Mouse (Mus musculus): Measurements from ENCODE around the gene Rfesd. TPM values are rescaled to one million over a fixed set of nuclear protein-coding genes. Genes with fewer than 3 reads are reported as not detected.

Rfesd gene
- total and polyA plus RNA-seq, 3 experiments: 4.4 to 14.9 (median 10.9) TPM

- Histone ChIP-seq H3K27ac (no peak overlapping the region), H3K4me3 (no peak overlapping the region), H3K79me2 (replicated peaks; ENCODE audit: control insufficient read depth, insufficient read depth, low read length) (no peaks in the 10 kb centered on the region), H3K36me3 (ENCODE audit: control insufficient read depth, insufficient read depth, low read length) (no peaks in the 10 kb centered on the region), H3K9ac (ENCODE audit: low read depth, low read length) (no peak overlapping the region), H3K4me1 (ENCODE audit: control insufficient read depth, insufficient read depth, low read length) (no peaks in the 10 kb centered on the region), H3K27me3 (ENCODE audit: control insufficient read depth, insufficient read depth, low read length) (no peaks in the 10 kb centered on the region)
- TF ChIP-seq POLR2A (IDR thresholded peaks at IDR 0.05; ENCODE audit: insufficient read depth, low read depth, low read length): no peak
- no peak for TF ChIP-seq EP300 (IDR thresholded peaks at IDR 0.05; ENCODE audit: insufficient read depth, low read depth, low read length)
- TF ChIP-seq CTCF (IDR thresholded peaks at IDR 0.05): no peak
- intact Hi-C loops (cut with DNase I): no loop called here
- no peak for DNase-seq
Observed at GRCm38 (mm10) chr13:76044971-76045370, 26.5 kb upstream of the Rfesd start.

DNA sequence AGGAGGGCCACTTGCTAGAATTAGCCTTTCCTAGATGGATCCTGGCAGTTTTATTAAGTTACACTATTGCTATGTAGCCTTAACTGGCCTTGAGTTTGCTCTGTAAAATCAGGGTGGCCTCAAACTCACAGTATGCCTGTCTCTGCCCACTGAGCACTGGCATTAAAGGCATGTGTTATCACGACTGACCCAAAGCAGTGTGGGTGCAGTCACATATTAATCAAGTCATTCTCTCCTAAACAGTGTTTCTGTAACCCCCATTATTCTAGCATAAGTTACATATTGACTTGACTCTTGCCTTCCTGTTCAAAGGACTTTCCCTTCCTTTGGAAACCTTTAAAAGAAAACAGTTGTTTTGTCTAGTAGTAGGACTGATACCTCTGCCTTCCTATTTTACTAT lies 23.9 kb upstream of the Rfesd start:
- Histone ChIP-seq H3K36me3 (ENCODE audit: control insufficient read depth, insufficient read depth, low read length) (no peaks in the 10 kb centered on the region), H3K79me2 (replicated peaks; ENCODE audit: control insufficient read depth, insufficient read depth, low read length) (no peaks in the 10 kb centered on the region), H3K9ac (ENCODE audit: low read depth, low read length) (no peak overlapping the region), H3K27ac (no peak overlapping the region), H3K4me3 (no peak overlapping the region), H3K4me1 (ENCODE audit: control insufficient read depth, insufficient read depth, low read length) (no peaks in the 10 kb centered on the region), H3K27me3 (ENCODE audit: control insufficient read depth, insufficient read depth, low read length) (no peaks in the 10 kb centered on the region)
- intact Hi-C loops (cut with DNase I): no loop called here
- 39% methylated on average over 1 of the region's 1 CpGs for WGBS
- TF ChIP-seq CTCF (IDR thresholded peaks at IDR 0.05) (no peak), EP300 (IDR thresholded peaks at IDR 0.05; ENCODE audit: insufficient read depth, low read depth, low read length) (no peak), POLR2A (IDR thresholded peaks at IDR 0.05; ENCODE audit: insufficient read depth, low read depth, low read length) (no peak)
- no peak for DNase-seq

- TF ChIP-seq EP300 (IDR thresholded peaks at IDR 0.05; ENCODE audit: insufficient read depth, low read depth, low read length) (no peak), POLR2A (IDR thresholded peaks at IDR 0.05; ENCODE audit: insufficient read depth, low read depth, low read length) (no peak), CTCF (IDR thresholded peaks at IDR 0.05) (no peak)
- intact Hi-C loops (cut with DNase I): loop anchor here (2.0 to 5.0 kb wide), 3 partner anchors 32 to 1162 kb away; partner anchors contain the start of gene Gpr150
- DNase-seq: peak in 1 of 2 experiments; percentile 21
Observed at GRCm38 (mm10) chr13:76024588-76024987, 6.1 kb upstream of the Rfesd start.

DNA sequence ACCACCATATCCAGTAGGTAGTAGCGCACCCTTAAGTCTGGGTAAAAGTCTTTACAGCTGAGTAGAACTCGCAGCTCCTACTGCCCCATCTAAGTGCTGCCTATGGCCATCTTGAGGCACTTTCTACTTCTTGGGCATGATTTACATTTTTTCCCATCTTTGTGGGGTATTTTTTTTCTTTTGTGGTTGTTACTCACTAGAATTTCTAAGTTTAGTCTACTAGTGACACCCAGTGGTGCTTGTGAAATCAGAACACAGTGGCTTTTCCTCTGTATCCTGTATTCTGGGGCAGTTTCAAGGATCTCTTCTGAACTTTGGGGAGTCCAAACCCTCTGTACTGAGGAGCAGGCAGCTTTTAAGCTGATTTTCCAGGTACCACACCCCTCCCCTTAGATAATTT lies 3.3 kb upstream of the Rfesd start:
- intact Hi-C loops (cut with DNase I): loop anchor here (5.0 kb wide), 2 partner anchors 794 to 1159 kb away; no protein-coding TSS in a partner anchor
- DNase-seq: no peak
- H3K9ac ChIP-seq (ENCODE audit: low read depth, low read length): no peak overlapping the region
- no peak overlapping the region for H3K4me3 ChIP-seq
- no peaks in the 10 kb centered on the region for H3K79me2 ChIP-seq (replicated peaks; ENCODE audit: control insufficient read depth, insufficient read depth, low read length)
- H3K4me1 ChIP-seq (ENCODE audit: control insufficient read depth, insufficient read depth, low read length): peaks cover 4% of the 10 kb centered on the region
- H3K27me3 ChIP-seq (ENCODE audit: control insufficient read depth, insufficient read depth, low read length): no peaks in the 10 kb centered on the region
- peaks cover 3% of the 10 kb centered on the region; the same call in 1 of the 2 replicates for H3K36me3 ChIP-seq (ENCODE audit: control insufficient read depth, insufficient read depth, low read length)
- H3K27ac ChIP-seq: no peak overlapping the region
- WGBS: 95% methylated on average over 2 of the region's 2 CpGs
- TF ChIP-seq POLR2A (IDR thresholded peaks at IDR 0.05; ENCODE audit: insufficient read depth, low read depth, low read length): no peak
- TF ChIP-seq EP300 (IDR thresholded peaks at IDR 0.05; ENCODE audit: insufficient read depth, low read depth, low read length): no peak
- peak; percentile 57 for TF ChIP-seq CTCF (IDR thresholded peaks at IDR 0.05)

More at GRCm38 (mm10) chr13:76024588-76024987, 6.1 kb upstream of the Rfesd start:
- Histone ChIP-seq H3K4me1 (ENCODE audit: control insufficient read depth, insufficient read depth, low read length) (peaks cover 2% of the 10 kb centered on the region), H3K4me3 (no peak overlapping the region), H3K36me3 (ENCODE audit: control insufficient read depth, insufficient read depth, low read length) (no peaks in the 10 kb centered on the region), H3K27ac (peak overlapping the region; percentile 51), H3K79me2 (replicated peaks; ENCODE audit: control insufficient read depth, insufficient read depth, low read length) (no peaks in the 10 kb centered on the region), H3K27me3 (ENCODE audit: control insufficient read depth, insufficient read depth, low read length) (no peaks in the 10 kb centered on the region), H3K9ac (ENCODE audit: low read depth, low read length) (no peak overlapping the region)
- 21% methylated on average over 3 of the region's 3 CpGs for WGBS

GRCm38 (mm10) chr13:76018844-76019400 lies 403 bp upstream of the Rfesd start:
- no peak for DNase-seq
- 40% methylated on average over 5 of the region's 5 CpGs for WGBS
- no peak overlapping the region for H3K9ac ChIP-seq (ENCODE audit: low read depth, low read length)

DNA sequence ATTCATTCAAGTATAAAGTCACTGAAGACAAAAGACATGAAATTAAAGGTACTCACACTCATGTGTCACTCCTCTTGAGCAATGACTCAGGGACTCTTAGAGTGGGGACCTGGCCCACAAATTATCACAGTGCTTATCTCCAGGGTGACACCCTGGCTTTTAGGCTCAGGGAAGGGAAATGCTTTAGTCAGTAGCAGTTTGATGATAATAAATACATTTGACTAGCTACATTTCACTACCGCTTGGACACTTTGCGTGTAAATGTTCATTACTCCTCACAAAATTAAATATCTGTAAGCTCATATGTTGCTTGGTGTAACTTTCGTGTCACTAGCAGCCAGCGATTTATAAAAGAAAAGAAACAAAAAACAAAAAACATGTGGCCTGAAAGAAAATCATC lies 1.1 kb downstream of the Rfesd start:
- H3K27me3 ChIP-seq (ENCODE audit: control insufficient read depth, insufficient read depth, low read length): no peaks in the 10 kb centered on the region
- peak overlapping the region; percentile 35 for H3K9ac ChIP-seq (ENCODE audit: low read depth, low read length)
- intact Hi-C loops (cut with DNase I): no loop called here
- DNase-seq: no peak
- TF ChIP-seq EP300 (IDR thresholded peaks at IDR 0.05; ENCODE audit: insufficient read depth, low read depth, low read length): no peak
- no peak for TF ChIP-seq CTCF (IDR thresholded peaks at IDR 0.05)
- TF ChIP-seq POLR2A (IDR thresholded peaks at IDR 0.05; ENCODE audit: insufficient read depth, low read depth, low read length): no peak
- H3K79me2 ChIP-seq (replicated peaks; ENCODE audit: control insufficient read depth, insufficient read depth, low read length): no peaks in the 10 kb centered on the region; the same call in 1 of the 2 replicates
- peak overlapping the region; percentile 97 for H3K27ac ChIP-seq
- H3K36me3 ChIP-seq (ENCODE audit: control insufficient read depth, insufficient read depth, low read length): peaks cover 3% of the 10 kb centered on the region; the same call in 1 of the 2 replicates
- whole genome bisulfite sequencing: 54% methylated on average over 4 of the region's 4 CpGs
- H3K4me3 ChIP-seq: peak overlapping the region; percentile 91
- H3K4me1 ChIP-seq (ENCODE audit: control insufficient read depth, insufficient read depth, low read length): peaks cover 1% of the 10 kb centered on the region

More at GRCm38 (mm10) chr13:76018844-76019400, 403 bp upstream of the Rfesd start:
- peaks cover 1% of the 10 kb centered on the region for H3K4me1 ChIP-seq (ENCODE audit: control insufficient read depth, insufficient read depth, low read length)
- H3K27me3 ChIP-seq (ENCODE audit: control insufficient read depth, insufficient read depth, low read length): no peaks in the 10 kb centered on the region
- peak overlapping the region; percentile 97 for H3K27ac ChIP-seq
- H3K4me3 ChIP-seq: peak overlapping the region; percentile 91
- TF ChIP-seq CTCF (IDR thresholded peaks at IDR 0.05) (no peak), EP300 (IDR thresholded peaks at IDR 0.05; ENCODE audit: insufficient read depth, low read depth, low read length) (no peak), POLR2A (IDR thresholded peaks at IDR 0.05; ENCODE audit: insufficient read depth, low read depth, low read length) (no peak)
- H3K36me3 ChIP-seq (ENCODE audit: control insufficient read depth, insufficient read depth, low read length): peaks cover 3% of the 10 kb centered on the region; the same call in 1 of the 2 replicates
- no peaks in the 10 kb centered on the region for H3K79me2 ChIP-seq (replicated peaks; ENCODE audit: control insufficient read depth, insufficient read depth, low read length)
- intact Hi-C loops (cut with DNase I): loop anchor here (1.0 to 2.0 kb wide), 2 partner anchors 76 to 80 kb away; partner anchors contain the start of genes Arsk, Rhobtb3 and Ttc37
